Mouse (Mus musculus) kidney, adult 2 months (tissue): ENCODE measurements around the gene Poldip3.

Source experiments
- CTCF ChIP-seq: fragments of 200-500 bp; conservative IDR thresholded peaks from 2 replicates; pipeline ENCODE4 v1.5.1; 2011; ENCODE audit warnings: low read depth, mild to moderate bottlenecking, control low read depth, low read length, moderate library complexity, mixed read lengths; ENCODE audit not compliant: insufficient read depth, insufficient read length
- POLR2A ChIP-seq: fragments of 200-500 bp; IDR thresholded peaks from one replicate; pipeline ENCODE4 v1.6.1; 2011; ENCODE audit warnings: low read depth, low read length, control low read depth

GRCm38 (mm10) chr15:83193413-83193812 lies 44.2 kb upstream of the Poldip3 start:
- TF ChIP-seq CTCF (no peak), POLR2A (no peak)
